Mouse (Mus musculus) layer of hippocampus, adult 9-11 months (tissue): ENCODE data around the gene Erv3.
"Not testable (repeated sequence)": the region's sequence is repeated elsewhere in the genome, so short reads cannot be mapped to it uniquely, and the experiment has no call there.

Source experiments
- DNase-seq: peaks from one replicate; pipeline ENCODE4 v3.0.0; 2022

Gene Erv3

GRCm38 (mm10) chr2:131862617-131863275 is 3.2 kb upstream of the Erv3 start:
- peak; percentile 55 for DNase-seq

- DNase-seq: no peak
These were observed 1.7 kb downstream of the Erv3 start for GRCm38 (mm10) chr2:131857838-131858237.

GRCm38 (mm10) chr2:131853719-131854118 is 5.8 kb downstream of the Erv3 start:
- no peak for DNase-seq

GRCm38 (mm10) chr2:131851333-131852092 is 8.0 kb downstream of the Erv3 start:
- peak; percentile 40 for DNase-seq

GRCm38 (mm10) chr2:131850047-131850446 is 9.5 kb downstream of the Erv3 start:
- DNase-seq: no peak

- DNase-seq: peak; percentile 87
These were observed 11.8 kb downstream of the Erv3 start for GRCm38 (mm10) chr2:131847501-131848359.

GRCm38 (mm10) chr2:131846811-131847210 is 12.7 kb downstream of the Erv3 start:
- DNase-seq: no peak

- no peak for DNase-seq
These were observed 13.3 kb downstream of the Erv3 start for GRCm38 (mm10) chr2:131846132-131846710.

- no peak for DNase-seq
These were observed 13.9 kb downstream of the Erv3 start for GRCm38 (mm10) chr2:131845671-131846070.

GRCm38 (mm10) chr2:131842568-131842967 is 17.0 kb downstream of the Erv3 start:
- no peak for DNase-seq

GRCm38 (mm10) chr2:131841321-131841693 is 18.2 kb downstream of the Erv3 start:
- no peak for DNase-seq

GRCm38 (mm10) chr2:131840611-131841320 is 18.8 kb downstream of the Erv3 start:
- no peak for DNase-seq

GRCm38 (mm10) chr2:131834296-131834695 is 25.3 kb downstream of the Erv3 start:
- no peak for DNase-seq

GRCm38 (mm10) chr2:131831861-131832260 is 27.7 kb downstream of the Erv3 start:
- no peak for DNase-seq

GRCm38 (mm10) chr2:131830945-131831344 is 28.6 kb downstream of the Erv3 start:
- DNase-seq: not testable (repeated sequence)

- DNase-seq: peak; percentile 73
These were observed 31.3 kb downstream of the Erv3 start for GRCm38 (mm10) chr2:131827999-131828975.

- DNase-seq: no peak
These were observed 32.4 kb downstream of the Erv3 start for GRCm38 (mm10) chr2:131827026-131827687.

- DNase-seq: no peak
These were observed 34.0 kb downstream of the Erv3 start for GRCm38 (mm10) chr2:131825498-131825897.

- DNase-seq: no peak
These were observed 35.6 kb downstream of the Erv3 start for GRCm38 (mm10) chr2:131823931-131824330.

GRCm38 (mm10) chr2:131822492-131822891 is 37.1 kb downstream of the Erv3 start:
- no peak for DNase-seq

GRCm38 (mm10) chr2:131821708-131821990 is 37.9 kb downstream of the Erv3 start:
- no peak for DNase-seq
